Mouse (Mus musculus): ENCODE measurements at regions not wholly inside any gene's neighbourhood (a gene's known extent, or its start where the extent isn't known, plus 50 kb on each side); places are given as distances from the start of the nearest gene placed in this dataset.
"Not testable (repeated sequence)": the region's sequence is repeated elsewhere in the genome, so short reads cannot be mapped to it uniquely, and the experiment has no call there.

DNA sequence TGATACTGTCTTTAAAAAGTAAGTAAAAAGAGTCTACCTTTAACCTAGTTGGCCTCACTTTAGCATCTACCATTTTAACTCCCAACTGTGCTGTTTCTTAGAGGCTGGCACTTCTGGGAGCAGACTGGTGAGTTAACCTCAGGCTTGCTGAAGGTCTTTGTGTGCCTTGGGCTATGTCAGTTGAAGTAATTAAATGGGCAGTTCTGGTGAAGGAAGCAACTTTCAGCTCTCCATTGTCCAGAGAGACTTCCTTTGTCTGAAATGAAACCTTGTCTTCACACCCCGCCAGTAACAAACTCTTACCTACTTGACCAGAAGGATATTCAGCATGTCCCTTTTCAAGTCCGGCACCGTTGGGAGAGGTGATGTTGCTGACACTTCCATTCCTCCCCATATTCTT, 55.5 kb downstream of the Zfp281 start:
- no peak for DNase-seq
- intact Hi-C loops (cut with DNase I) = loop anchor here (5.0 kb wide), 1 partner anchor 53 kb away; no protein-coding TSS in a partner anchor

DNA sequence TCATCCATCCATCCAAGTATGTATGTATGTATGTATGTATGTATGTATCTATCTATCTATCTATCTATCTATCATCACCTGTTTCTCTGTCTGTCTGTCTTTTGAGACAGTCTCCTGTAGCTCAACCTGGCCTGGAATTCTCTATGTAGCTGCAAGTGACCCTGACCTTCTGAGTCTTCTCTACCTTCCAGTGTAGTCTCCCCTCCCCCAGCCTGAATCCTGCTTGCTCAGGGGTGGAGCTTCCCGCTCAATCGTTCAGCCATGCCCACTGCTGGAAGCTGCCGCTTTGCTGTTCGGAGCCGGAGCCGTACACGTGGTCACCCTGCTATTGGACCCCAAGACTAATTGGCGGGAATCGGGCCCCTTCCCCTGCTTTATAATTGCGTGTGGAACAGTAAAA, 57.6 kb downstream of the Zfp281 start:
- intact Hi-C loops (cut with DNase I) = loop anchor here (5.0 kb wide), 1 partner anchor 55 kb away; no protein-coding TSS in a partner anchor
- DNase-seq = not testable (repeated sequence)

DNA sequence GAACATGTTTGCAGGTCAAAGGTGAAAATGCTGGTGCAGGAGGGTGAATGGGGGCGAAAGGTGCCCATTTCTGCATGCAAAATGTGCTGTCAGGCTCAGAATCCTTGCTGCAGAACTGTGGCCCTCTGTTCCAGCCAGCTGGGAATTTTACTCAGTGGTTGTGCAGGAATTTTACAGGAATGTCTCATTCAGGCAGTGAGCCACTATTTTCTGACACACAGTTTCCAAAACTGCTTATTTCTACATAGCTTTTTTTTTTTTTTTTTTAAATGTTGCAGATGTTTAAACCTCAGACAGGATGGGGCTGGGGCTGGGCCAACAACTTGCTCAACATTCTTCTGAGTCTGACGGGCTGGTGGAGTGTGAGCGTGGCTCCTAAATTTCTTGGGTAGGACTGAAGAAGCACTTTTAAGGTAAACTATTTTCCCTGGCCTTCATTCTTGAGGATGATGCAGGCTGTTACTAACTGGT, 58.4 kb downstream of the Zfp281 start:
- DNase-seq = peak; percentile 75 to 79
- intact Hi-C loops (cut with DNase I) = loop anchor here (5.0 kb wide), 1 partner anchor 56 kb away; no protein-coding TSS in a partner anchor

DNA sequence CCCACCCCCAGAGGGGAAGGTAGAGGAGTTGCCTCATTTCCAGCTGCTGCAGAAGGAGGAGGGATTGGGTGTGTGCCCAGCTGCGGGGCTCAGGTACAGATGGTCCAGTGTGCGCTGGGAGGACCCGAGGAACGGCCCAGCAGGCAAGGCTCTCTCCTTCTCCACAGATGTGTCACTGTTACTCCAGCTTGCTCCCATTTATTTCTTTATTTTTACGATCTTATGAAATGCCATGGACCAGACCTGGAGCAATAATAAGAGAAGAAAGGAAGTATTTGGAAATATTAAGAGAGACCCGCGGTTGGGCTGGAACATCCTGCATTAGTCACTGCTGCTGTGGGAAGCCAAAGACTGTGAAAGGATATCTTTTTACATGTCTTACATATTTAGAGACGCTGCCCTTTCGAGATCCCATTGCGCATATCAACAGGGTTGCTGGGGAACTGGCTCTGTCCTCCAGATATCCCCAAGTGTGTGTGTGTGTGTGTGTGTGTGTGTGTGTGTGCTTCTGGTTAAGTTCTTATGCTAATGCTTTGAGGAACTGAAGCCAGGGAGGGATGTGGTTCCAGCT, 58.9 kb downstream of the Zfp281 start:
- peak; percentile 47 for DNase-seq
- intact Hi-C loops (cut with DNase I) = loop anchor here (5.0 kb wide), 1 partner anchor 56 kb away; no protein-coding TSS in a partner anchor

DNA sequence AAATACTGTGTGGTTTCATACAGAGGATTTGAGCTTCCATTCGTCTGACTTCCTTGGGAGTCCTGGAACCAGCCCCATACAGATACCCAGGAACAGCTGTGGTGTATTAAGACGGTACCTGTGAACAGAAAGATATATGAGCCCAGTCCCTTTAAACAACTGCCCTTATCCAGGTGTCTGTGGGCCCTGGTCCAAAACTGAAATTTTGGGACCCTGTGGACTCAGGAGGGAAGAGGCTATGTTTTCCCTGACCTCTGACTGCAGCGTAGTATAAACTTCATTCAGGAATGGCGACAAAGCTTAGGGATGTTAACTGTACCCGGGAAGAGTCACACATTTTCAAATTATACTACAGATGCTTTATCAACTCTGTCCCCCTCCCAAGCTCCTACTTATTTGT, 59.8 kb downstream of the Zfp281 start:
- intact Hi-C loops (cut with DNase I) = loop anchor here (5.0 kb wide), 1 partner anchor 57 kb away; no protein-coding TSS in a partner anchor
- DNase-seq = no peak

DNA sequence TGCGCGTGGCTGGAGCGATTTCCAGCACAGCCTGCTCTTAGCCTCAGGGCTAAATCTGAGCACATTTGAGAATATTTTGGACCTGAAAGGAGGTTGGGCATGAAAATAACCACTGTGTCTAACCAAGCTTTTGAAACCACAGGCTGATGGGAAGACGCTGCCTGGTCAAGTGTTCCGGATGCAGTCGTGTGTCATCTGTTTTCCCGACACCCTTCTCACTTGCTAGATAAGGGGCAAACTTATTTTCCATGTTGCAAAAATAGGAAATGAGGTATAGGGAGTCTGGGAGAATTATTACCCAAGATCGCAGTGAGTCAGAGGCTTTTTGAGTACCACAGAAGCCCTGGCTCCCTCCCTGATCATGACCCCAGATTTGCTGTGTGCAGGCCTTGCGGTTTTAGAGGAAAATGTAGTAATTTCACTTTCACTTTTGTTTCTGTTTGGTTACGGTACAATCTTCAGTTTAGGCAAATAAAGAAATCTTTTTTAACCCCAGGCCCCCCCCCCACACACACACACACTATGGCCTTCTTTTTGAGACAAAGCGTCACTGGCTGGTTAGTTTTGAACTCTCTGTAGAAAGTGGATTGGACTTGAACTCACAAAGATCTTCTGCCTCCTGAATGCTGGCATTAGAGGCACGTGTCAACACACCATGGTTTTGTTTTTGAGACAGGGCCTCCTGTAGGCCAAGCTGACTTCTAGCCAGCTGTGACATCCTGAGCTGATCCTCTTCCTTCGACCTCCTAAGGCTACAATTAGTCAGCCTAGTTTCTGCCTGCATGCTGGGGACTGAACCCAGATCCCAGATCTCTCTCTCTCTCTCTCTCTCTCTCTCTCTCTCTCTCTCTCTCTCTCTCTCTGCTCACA, 60.7 kb downstream of the Zfp281 start:
- intact Hi-C loops (cut with DNase I) = no loop called here
- peak; percentile 27 to 40 for DNase-seq

DNA sequence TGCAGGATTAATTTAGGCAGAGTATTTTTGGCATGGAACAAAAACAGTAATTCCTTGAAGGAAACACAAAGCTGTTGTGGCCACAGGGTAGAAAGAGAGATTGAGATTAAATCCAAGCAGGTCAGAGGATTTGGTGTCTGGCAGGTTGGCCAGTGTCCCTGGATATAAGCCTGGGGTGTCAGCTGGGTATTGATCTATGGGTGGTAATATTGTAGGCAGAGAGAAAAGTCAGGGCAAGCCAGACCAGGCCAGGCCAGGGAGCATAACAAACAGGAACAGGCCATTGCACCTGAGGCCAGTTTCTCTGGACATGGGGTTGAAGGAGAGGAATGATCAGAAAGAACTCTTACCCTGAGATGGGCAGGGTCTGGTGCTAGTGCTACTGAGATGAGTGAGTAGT, 61.8 kb downstream of the Zfp281 start:
- no peak for DNase-seq
- intact Hi-C loops (cut with DNase I) = no loop called here

DNA sequence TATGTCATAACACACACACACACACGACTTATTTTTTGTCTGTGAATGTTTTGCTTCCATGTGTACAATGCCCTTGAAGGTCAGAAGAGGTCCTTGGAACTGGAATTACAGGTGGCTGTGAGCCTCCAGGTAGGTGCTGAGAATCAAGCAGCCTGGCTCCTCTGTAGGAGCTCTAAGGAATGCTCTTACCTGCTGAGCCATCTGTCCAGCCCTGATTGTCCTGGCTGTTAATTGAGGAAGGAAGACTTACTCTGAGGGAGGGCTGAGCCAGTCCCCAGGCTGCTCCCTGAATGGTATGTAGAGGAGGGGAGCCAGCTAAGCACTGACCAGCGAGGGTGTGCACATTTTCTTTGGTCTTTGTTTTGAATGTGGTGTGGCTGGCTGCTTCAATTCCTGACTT, 65.4 kb downstream of the Zfp281 start:
- DNase-seq = no peak
- intact Hi-C loops (cut with DNase I) = no loop called here

DNA sequence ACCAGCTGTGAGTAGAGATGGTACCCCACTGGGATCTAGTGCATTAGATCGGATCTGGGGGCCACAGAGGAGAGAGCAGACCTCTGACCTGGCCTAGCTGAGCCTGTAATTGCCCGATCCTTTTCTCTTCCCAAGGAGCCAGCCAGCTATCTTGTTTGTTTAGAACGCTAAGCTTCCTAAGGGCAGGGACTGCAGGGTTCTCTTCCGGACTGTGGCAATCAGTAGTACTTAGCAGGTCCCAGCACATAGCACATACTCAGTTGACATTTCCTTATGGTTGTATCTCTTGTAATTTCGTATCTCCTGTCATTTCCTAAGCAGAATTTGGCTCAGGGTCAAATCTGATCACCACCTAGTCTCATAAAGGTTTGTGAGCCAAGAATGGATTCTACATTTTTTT, 68.7 kb downstream of the Zfp281 start:
- intact Hi-C loops (cut with DNase I) = no loop called here
- no peak for DNase-seq

DNA sequence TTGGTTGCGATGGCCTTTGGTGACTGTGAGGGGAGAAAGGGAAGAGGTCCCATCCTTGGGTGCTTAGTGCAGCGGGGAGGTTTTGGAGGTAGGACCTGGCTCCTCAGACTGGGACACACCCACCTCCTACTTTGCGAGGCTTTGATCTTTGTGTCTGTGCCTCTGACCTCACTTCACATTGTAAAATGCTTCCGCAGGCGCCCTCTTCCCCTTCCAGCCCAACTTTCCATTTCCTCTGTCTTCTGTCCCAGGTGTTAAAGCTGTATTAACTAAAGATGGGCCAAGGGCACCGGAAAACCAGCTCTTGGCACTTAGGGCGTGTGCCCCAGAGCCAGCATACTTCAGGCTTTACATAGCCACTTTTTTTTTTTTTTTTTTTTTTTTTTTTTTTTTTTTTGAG, 70.3 kb downstream of the Zfp281 start:
- DNase-seq = no peak

DNA sequence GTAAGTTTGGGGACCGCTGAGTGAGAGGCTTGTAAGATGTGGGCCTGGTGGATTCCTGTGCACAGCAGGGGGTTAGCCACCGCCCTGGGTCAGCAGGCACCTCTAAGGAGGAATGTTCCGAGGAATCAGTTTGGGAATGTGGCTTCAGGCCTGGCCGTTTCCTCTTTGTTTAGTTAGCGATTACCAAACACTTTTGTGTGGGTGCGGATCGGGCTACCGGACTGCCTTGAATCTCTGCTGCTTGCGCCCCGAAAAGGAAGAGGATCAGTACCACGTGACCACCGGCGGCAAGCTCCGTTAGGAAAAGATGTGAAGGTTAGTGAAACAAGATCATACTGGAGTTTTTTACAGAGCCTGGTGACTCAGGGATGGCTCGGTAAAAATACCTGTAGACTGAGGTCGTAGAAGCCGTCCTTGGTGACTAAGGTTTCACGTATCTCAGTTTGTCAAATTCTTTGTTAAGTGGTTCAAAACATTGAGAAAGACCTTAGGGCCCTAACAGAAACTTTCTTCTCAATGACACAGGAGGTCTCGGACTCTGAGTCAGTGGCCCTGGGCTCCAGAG, 71.5 kb downstream of the Zfp281 start:
- intact Hi-C loops (cut with DNase I) = no loop called here
- no peak for DNase-seq

More for the DNA sequence above, 70.3 kb downstream of the Zfp281 start:
- intact Hi-C loops (cut with DNase I) = no loop called here

DNA sequence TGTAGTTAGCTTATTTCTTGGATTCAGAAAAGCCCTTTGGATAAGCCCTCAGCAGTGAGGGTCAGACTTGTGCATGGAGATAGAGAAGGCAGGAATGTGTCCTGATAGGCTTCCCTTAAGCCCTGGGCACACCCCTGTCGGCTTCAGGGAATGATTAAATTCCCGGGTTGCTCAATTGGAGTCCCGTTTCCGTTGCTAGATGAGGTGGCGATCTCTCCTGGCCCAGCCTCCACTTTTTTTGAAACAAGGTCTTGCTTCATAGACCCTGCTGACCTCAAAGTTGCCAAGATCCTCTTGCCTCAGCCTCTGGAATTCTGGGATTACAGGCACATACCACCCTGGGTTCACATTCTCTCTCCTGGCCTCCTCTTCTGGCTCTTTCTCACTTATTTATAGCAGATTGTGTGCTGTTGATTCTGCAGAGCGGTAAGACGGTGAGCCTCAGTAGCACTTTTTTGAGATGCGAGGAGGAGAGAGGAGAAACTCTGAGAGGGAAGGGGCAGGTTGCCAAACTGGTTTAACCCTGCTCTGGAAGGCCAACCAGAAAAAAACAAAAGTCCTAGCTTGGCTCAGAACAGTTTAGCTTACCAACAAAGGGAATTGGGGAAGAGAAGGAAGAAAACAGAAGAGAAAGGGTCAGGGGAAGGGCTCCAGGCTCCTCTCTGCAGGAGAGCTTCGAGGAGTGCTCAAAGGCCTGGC, 73.9 kb downstream of the Zfp281 start:
- intact Hi-C loops (cut with DNase I) = no loop called here
- no peak for DNase-seq

DNA sequence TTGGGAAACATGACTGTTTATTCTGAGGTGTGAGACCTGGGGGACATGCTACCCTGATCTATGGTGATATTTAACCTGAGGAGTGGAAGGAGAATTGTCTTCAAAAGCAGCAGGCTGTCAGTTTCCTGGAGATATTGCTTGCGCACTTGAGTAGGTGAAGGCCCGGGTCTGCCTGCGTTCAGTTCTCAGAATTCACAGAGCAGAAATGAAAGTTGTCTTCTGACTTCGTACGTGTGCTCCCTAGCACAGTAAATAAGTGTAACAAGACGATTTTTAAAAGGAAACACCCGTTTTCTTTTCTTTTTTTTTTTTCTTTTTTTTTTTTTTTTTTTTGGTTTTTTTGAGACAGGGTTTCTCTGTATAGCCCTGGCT, 74.4 kb downstream of the Zfp281 start:
- intact Hi-C loops (cut with DNase I) = no loop called here

DNA sequence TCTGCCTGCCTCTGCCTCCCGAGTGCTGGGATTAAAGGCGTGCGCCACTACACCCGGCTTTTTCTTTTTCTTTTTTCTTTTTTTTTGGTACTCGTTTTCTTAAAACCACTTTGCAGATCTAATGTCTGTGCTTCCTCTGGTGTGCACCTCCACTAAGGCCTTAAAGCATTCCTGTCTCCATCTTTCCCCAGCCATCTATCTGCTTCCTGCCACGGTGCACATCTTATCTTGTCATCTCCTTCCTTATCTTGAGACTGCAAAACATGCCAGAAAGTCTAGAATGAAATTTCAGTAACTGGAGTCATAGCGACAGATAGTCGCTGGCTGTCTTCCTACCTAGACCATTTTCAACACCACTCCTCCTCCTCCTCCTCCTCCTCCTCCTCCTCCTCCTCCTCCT, 74.9 kb downstream of the Zfp281 start:
- DNase-seq = no peak
- intact Hi-C loops (cut with DNase I) = no loop called here

More for the DNA sequence above, 74.4 kb downstream of the Zfp281 start:
- DNase-seq = no peak

DNA sequence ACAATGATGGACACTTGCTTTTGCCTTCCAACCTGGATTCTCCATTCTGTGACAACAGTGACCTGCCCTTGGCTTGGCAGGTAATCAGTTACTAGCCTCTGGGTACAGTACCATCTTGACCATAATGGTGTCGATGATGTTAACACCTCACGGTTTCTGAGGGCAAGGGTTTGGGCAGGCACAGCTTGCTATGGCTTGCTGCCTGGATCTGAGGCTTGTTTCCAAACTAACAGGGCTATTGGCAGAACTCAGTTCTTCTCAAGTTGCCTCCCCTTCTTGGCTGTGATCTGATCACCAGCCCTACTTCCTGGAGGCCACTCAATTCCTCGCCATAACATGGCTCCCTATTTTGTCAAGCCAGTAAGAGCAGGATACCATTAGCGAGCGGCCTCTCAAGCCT, 79.4 kb downstream of the Zfp281 start:
- intact Hi-C loops (cut with DNase I) = no loop called here
- DNase-seq = no peak

DNA sequence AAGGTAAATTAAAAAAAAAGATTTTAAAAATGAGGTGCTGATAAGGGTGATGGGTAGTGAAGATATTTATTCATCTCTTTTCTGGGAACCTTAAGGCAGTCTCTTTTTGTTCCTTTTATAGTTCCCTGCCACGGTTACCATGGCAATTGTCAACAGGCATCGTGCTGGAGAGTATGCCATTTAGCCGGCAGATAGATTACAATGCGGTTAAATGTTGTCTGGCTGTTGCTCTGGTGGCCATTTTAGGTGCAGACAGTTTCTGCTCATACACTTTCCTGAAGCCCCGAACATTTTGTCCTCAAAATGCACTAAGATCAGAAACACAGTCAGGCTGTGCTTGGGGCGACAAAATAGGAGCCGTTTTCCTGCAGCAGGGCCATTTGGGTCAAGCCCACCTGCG, 81.8 kb downstream of the Zfp281 start:
- intact Hi-C loops (cut with DNase I) = no loop called here
- no peak for DNase-seq

DNA sequence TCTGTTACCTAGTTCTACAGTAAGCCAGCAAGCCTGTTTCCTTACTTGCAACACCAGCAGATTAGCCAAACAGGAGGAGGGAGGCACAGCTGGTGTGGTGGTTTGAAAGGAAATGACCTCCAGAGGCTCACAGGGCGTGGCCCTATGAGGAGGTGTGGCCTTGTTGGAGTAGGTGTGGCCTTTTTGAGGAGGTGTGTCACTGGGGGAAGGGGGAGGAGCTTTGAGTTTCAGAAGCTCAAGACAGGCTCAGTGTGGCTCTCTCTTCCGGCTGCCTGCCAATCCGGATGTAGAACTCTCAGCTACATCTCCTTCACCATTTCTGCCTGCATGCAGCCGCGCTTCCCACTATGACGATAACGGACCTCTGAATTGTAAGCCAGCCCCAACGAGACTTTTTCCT, 82.7 kb downstream of the Zfp281 start:
- peak in 1 of 2 experiments; percentile 13 for DNase-seq
- intact Hi-C loops (cut with DNase I) = no loop called here

DNA sequence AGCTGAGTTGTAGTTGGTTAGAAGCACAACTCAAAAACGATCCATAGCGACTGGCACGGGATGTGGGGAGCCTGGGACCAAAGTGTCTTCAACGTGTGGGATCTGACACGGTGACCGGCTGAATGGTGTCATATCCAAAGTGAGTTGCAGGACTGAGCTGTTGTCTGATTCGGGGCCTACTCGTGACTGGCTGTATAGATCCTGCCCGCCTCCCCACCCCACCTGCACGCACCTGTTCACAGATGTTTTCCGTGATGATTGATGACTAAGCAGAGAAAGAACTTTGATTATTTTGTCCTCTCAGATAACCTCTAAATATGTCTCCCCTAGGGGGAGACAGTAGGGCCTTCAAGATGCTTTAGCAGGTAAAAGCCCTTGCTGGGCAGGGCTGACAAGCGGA, 83.2 kb downstream of the Zfp281 start:
- intact Hi-C loops (cut with DNase I) = no loop called here
- DNase-seq = no peak

DNA sequence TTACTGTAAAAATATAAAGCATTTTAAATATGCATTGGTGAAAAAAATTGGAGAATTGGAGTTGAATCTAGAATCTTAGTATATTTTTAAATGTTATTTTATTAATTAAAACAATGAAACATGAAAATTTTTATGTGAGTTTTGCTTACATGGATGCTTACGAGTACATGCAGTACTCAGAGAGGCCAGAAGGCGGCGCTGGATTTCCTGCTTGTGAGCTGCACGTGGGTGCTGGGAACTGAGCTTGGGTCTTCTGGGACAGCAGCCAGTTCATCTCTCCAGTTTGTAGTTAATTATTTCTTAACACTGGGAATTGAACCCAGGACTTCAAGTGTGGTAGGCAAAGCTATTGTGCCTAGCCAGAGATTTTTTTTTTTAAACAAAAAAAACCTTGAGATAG, 85.5 kb downstream of the Zfp281 start:
- intact Hi-C loops (cut with DNase I) = no loop called here
- DNase-seq = no peak

DNA sequence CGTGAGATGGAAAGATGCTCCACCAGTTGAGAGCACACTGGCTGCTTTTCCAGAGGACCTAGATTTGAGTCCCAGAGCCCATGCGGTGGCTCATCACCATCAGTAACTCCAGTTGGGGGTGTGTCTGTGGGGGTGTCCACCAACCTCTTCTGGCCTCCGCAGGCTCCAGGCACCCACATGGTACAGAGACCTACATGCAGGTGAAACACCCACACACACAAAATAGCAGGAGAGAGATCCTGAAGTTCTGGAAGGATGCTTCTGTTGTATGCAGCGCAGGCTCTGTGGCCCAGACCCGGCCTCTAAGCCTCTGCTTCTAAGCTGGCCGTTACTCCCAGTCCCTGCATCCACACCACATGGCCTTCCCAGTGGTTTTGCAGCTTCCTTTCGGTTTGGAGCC, 86.5 kb downstream of the Zfp281 start:
- no peak for DNase-seq
- intact Hi-C loops (cut with DNase I) = no loop called here

DNA sequence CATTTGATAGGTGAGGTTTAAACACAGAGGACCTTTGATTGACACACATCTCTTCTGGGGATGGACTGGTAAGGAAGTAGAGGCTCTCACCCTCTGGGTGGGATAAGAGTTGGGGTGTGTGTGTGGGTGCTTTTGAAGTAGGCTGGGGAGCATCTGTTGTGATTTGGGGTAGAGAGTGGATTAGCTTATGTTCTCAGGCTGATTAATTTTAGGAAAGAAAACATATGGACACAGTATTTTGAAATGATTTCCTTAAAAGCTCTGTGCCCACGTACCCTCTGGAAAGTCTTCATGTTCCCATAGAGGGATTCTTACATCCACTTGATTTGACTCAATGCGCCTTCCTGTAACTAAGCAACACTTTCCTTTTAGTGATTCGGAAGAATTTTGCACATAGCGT, 89.4 kb downstream of the Zfp281 start:
- intact Hi-C loops (cut with DNase I) = no loop called here
- no peak for DNase-seq

Data from heart, postnatal 14 days (tissue).